Mouse (Mus musculus) heart, embryonic 16.5 days (tissue): Measurements from ENCODE around the gene Crip2. TPM values are rescaled to one million over a fixed set of nuclear protein-coding genes. Genes with fewer than 3 reads are reported as not detected.

Experiments
- ATAC-seq: fragments of 200-750 bp; cut with Nextera tagmentation; replicated peaks from 2 replicates; pipeline ENCODE4 v1.8.0; 2017; ENCODE audit warnings: moderate number of reproducible peaks; ENCODE audit not compliant: insufficient read depth, low FRiP score; ENCODE audit errors: extremely low read depth
- H3K27ac ChIP-seq: fragments of 300-500 bp; sonication (generic); 2 replicates; pipeline ENCODE4 v1.5.1; 2014; ENCODE audit warnings: mild to moderate bottlenecking, low read length, control low read depth, moderate library complexity
- H3K27me3 ChIP-seq: fragments of 300-500 bp; sonication (generic); 2 replicates; pipeline ENCODE4 v1.6.1; 2014; ENCODE audit warnings: low read length, mixed read lengths; ENCODE audit not compliant: control insufficient read depth, insufficient read depth
- H3K36me3 ChIP-seq: fragments of 300-500 bp; sonication (generic); 2 replicates; pipeline ENCODE4 v1.6.1; 2014; ENCODE audit not compliant: control insufficient read depth, insufficient read depth
- H3K4me1 ChIP-seq: fragments of 300-500 bp; sonication (generic); 2 replicates; pipeline ENCODE4 v1.6.1; 2014; ENCODE audit warnings: low read length, mixed read lengths; ENCODE audit not compliant: control insufficient read depth, insufficient read depth
- H3K4me2 ChIP-seq: fragments of 300-500 bp; sonication (generic); 2 replicates; pipeline ENCODE4 v1.6.1; 2014; ENCODE audit warnings: low read depth, mild to moderate bottlenecking, control low read depth, low read length
- H3K4me3 ChIP-seq: fragments of 300-500 bp; sonication (generic); 2 replicates; pipeline ENCODE4 v1.5.1; 2014; ENCODE audit warnings: mild to moderate bottlenecking, control low read depth, low read length
- H3K9ac ChIP-seq: fragments of 300-500 bp; sonication (generic); 2 replicates; pipeline ENCODE4 v1.6.1; 2014; ENCODE audit warnings: low read length, control low read depth
- H3K9me3 ChIP-seq: fragments of 300-500 bp; sonication (generic); replicated peaks from 2 replicates; pipeline ENCODE4 v1.6.1; 2016; ENCODE audit warnings: low read length; ENCODE audit not compliant: control insufficient read depth
- WGBS: fragments of 180-500 bp; shearing (Covaris S2); extraction: QIAGEN DNeasy Blood & Tissue Kit; methylation state at CpG from one replicate; pipeline ENCODE4 v1.1.7; 2014; 5-methylcytosine and 5-hydroxymethylcytosine counted together
- polyA plus RNA-seq: library from polyadenylated mRNA; unstranded; fragments of >200 nt; fragmentation: Nextera tagmentation; extraction: Ambion mirVana; gene quantifications from 2 replicates; pipeline ENCODE4 v1.2.1, GENCODE M21; 2015

Crip2 gene
- polyA plus RNA-seq, 1 experiment from 2014 or later: 1,743 TPM

- ATAC-seq: no peak
- no peak overlapping the region for H3K4me2 ChIP-seq
- H3K27ac ChIP-seq: peak overlapping the region; percentile 29
- no peaks in the 10 kb centered on the region for H3K9me3 ChIP-seq
- H3K36me3 ChIP-seq: peaks cover 80% of the 10 kb centered on the region
- WGBS: 71% methylated on average over 6 of the region's 6 CpGs
- no peaks in the 10 kb centered on the region for H3K27me3 ChIP-seq
- H3K9ac ChIP-seq: no peak overlapping the region
- peaks cover 15% of the 10 kb centered on the region for H3K4me1 ChIP-seq
- H3K4me3 ChIP-seq: no peak overlapping the region
Observed at GRCm38 (mm10) chr12:113124726-113125125, 15.3 kb upstream of the Crip2 start.

- Histone ChIP-seq H3K9ac (no peak overlapping the region), H3K9me3 (no peaks in the 10 kb centered on the region), H3K4me3 (no peak overlapping the region), H3K4me1 (peaks cover 35% of the 10 kb centered on the region), H3K36me3 (peaks cover 74% of the 10 kb centered on the region), H3K27ac (no peak overlapping the region), H3K27me3 (no peaks in the 10 kb centered on the region), H3K4me2 (no peak overlapping the region)
- no peak for ATAC-seq
- WGBS: 95% methylated on average over 8 of the region's 8 CpGs
Observed at GRCm38 (mm10) chr12:113130732-113131131, 9.3 kb upstream of the Crip2 start.

- Histone ChIP-seq H3K4me1 (peaks cover 42% of the 10 kb centered on the region), H3K27me3 (no peaks in the 10 kb centered on the region), H3K4me2 (no peak overlapping the region), H3K36me3 (peaks cover 78% of the 10 kb centered on the region), H3K4me3 (no peak overlapping the region), H3K9me3 (no peaks in the 10 kb centered on the region), H3K9ac (0 out of 2 replicates have a peak overlapping the region, but pooled peaks have one; percentile 11), H3K27ac (peak overlapping the region; percentile 98)
- ATAC-seq: no peak
- 95% methylated on average over 14 of the region's 14 CpGs for WGBS
Observed at GRCm38 (mm10) chr12:113131601-113132000, 8.4 kb upstream of the Crip2 start.

GRCm38 (mm10) chr12:113132567-113132966 lies 7.5 kb upstream of the Crip2 start:
- no peaks in the 10 kb centered on the region for H3K9me3 ChIP-seq
- no peak overlapping the region for H3K4me3 ChIP-seq
- H3K27me3 ChIP-seq: no peaks in the 10 kb centered on the region
- 23% methylated on average over 2 of the region's 2 CpGs for WGBS
- ATAC-seq: peak; percentile 94
- H3K27ac ChIP-seq: peak overlapping the region; percentile 98
- H3K9ac ChIP-seq: no peak overlapping the region
- peaks cover 51% of the 10 kb centered on the region for H3K4me1 ChIP-seq
- H3K36me3 ChIP-seq: peaks cover 75% of the 10 kb centered on the region
- no peak overlapping the region for H3K4me2 ChIP-seq

- H3K9ac ChIP-seq: peak overlapping the region; percentile 60
- WGBS: 72% methylated on average over 9 of the region's 9 CpGs
- no peak overlapping the region for H3K4me3 ChIP-seq
- peak overlapping the region; percentile 98 for H3K27ac ChIP-seq
- 0 out of 2 replicates have a peak, but pooled peaks have one; percentile 2 for ATAC-seq
- H3K4me2 ChIP-seq: peak overlapping the region; percentile 33
- H3K36me3 ChIP-seq: peaks cover 68% of the 10 kb centered on the region
- H3K4me1 ChIP-seq: peaks cover 52% of the 10 kb centered on the region
- no peaks in the 10 kb centered on the region for H3K27me3 ChIP-seq
- H3K9me3 ChIP-seq: no peaks in the 10 kb centered on the region
Observed at GRCm38 (mm10) chr12:113133260-113133659, 6.8 kb upstream of the Crip2 start.

- H3K27ac ChIP-seq: peak overlapping the region; percentile 98
Observed at GRCm38 (mm10) chr12:113133861-113134403, 6.1 kb upstream of the Crip2 start.

GRCm38 (mm10) chr12:113134502-113134901 lies 5.5 kb upstream of the Crip2 start:
- Histone ChIP-seq H3K9me3 (no peaks in the 10 kb centered on the region), H3K4me1 (peaks cover 62% of the 10 kb centered on the region)
- WGBS: 71% methylated on average over 4 of the region's 4 CpGs

More at GRCm38 (mm10) chr12:113133861-113134403, 6.1 kb upstream of the Crip2 start:
- Histone ChIP-seq H3K4me2 (no peak overlapping the region), H3K36me3 (peaks cover 62% of the 10 kb centered on the region), H3K9me3 (no peaks in the 10 kb centered on the region), H3K9ac (peak overlapping the region; percentile 60), H3K4me1 (peaks cover 57% of the 10 kb centered on the region), H3K4me3 (no peak overlapping the region), H3K27me3 (no peaks in the 10 kb centered on the region)
- WGBS: 54% methylated on average over 5 of the region's 5 CpGs
- ATAC-seq: no peak

GRCm38 (mm10) chr12:113135401-113135800 lies 4.6 kb upstream of the Crip2 start:
- WGBS: 81% methylated on average over 7 of the region's 7 CpGs
- H3K27me3 ChIP-seq: no peaks in the 10 kb centered on the region
- no peak for ATAC-seq
- no peak overlapping the region for H3K27ac ChIP-seq
- peaks cover 49% of the 10 kb centered on the region for H3K36me3 ChIP-seq
- H3K4me2 ChIP-seq: no peak overlapping the region
- H3K9me3 ChIP-seq: no peaks in the 10 kb centered on the region
- H3K9ac ChIP-seq: peak overlapping the region; percentile 39
- no peak overlapping the region for H3K4me3 ChIP-seq
- H3K4me1 ChIP-seq: peaks cover 66% of the 10 kb centered on the region

More at GRCm38 (mm10) chr12:113134502-113134901, 5.5 kb upstream of the Crip2 start:
- H3K27ac ChIP-seq: peak overlapping the region; percentile 98
- H3K36me3 ChIP-seq: peaks cover 56% of the 10 kb centered on the region
- no peaks in the 10 kb centered on the region for H3K27me3 ChIP-seq
- H3K4me3 ChIP-seq: no peak overlapping the region
- no peak for ATAC-seq
- H3K4me2 ChIP-seq: no peak overlapping the region
- peak overlapping the region; percentile 39 for H3K9ac ChIP-seq

GRCm38 (mm10) chr12:113136492-113137020 lies 3.5 kb upstream of the Crip2 start:
- Histone ChIP-seq H3K27me3 (no peaks in the 10 kb centered on the region), H3K4me2 (peak overlapping the region; percentile 33; the same call in 1 of the 2 replicates), H3K9ac (peak overlapping the region; percentile 65), H3K9me3 (no peaks in the 10 kb centered on the region), H3K4me3 (no peak overlapping the region), H3K36me3 (peaks cover 38% of the 10 kb centered on the region), H3K4me1 (peaks cover 66% of the 10 kb centered on the region), H3K27ac (peak overlapping the region; percentile 98)
- 66% methylated on average over 17 of the region's 17 CpGs for WGBS
- no peak for ATAC-seq
